Mouse (Mus musculus) adrenal gland, adult 18-20 months (tissue): ENCODE measurements at regions not wholly inside any gene's neighbourhood (a gene's known extent, or its start where the extent isn't known, plus 50 kb on each side); places are given as distances from the start of the nearest gene placed in this dataset.

Experiments
- DNase-seq, 2 experiments: peaks; one replicate each; pipeline ENCODE4 v3.0.0; 2021 to 2022; ENCODE audit warnings: low spot score in 2 of 2

DNA sequence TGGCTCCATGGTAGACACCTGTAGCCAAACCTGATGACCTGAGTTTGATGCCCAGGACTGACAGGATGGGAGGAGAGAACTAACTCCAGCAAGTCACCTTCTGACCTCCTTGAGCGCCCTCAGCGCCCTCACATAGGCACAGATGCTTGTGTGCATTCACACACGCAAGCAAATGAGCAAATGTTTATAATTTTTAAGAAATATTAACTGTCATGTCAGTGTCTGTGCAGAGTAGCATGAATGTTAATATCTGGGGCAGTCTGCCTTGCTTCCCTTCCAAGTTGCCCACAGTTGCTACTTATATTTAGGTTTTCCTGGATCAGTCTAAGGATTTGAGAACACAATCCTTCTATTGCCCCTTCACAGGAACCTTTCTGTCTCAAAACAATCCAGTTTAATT lies 257.6 kb downstream of the Efnb2 start:
- DNase-seq: no peak

DNA sequence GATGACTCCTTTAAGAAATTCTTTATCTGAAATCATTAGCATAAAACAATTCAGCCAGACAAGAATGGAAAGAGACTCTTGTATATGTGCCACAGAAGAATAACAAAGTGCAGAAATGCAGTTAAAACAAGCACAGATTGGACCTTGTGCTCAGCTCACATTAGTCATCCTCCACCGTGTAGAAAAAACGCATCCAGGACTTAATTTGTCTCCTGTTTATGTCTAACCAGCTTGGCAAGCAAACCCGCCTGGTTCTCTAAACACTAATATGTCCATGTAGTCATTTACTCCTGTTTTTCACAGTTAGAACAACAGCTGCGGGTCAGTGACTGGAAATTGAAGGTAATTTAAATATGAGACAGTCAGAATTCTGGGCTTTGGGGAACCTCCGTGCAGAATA lies 268.7 kb downstream of the Efnb2 start:
- no peak for DNase-seq

DNA sequence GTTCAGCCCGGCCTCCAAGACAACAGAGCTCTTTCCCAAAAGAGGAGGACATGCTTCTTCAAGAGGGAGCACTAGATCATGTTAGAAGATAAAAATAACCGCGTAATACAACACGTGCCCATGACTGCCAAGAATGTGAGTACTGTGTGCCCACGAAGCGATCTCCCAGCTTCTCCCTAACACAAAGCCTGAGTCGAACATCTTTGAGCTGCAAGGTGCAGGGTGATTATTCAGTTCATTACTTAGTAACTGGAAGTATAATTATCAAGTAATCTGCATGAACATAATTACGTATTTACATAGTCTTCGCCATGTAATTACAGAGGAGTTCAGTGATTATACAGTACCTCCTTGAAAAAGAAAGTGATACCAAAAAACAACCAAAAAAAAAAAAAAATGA lies 269.7 kb downstream of the Efnb2 start:
- DNase-seq: no peak

DNA sequence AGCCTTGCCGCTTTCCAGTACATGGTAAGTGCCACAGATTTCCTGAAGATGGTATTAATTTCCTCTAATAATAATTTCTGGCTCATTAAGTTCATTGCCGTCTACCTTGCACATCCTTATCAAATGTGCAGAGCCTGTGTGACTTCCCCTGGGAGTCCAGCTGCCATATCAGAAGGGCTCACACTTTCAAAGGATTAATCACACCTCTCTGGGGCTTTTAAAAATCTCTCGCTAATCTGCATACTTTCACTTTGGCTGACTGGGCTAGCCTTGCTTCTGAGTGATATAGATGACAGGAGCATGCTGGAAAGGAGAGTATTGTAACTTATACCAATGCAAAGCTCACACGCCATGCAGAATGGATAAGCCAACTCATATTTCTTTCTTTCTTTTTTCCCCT lies 282.8 kb downstream of the Efnb2 start:
- DNase-seq: no peak

DNA sequence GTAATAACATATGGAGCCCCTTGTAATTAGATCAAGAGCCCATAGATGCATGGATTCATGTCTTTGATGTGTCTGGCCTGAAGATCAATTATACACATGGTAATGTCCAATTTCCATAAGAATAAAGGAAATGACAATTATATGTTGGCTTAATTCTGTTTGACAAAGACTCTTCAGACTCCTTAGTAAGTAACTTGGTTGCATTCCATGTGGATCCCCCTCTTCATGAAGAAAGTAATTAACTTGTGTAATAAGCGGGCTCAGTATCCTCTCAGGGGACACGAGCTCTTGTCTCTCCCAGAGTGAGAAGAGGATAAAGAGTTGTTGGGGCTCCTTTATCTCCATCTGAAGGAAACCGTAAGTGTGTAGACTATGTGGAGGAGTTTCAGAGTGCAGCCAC lies 284.3 kb downstream of the Efnb2 start:
- no peak for DNase-seq

DNA sequence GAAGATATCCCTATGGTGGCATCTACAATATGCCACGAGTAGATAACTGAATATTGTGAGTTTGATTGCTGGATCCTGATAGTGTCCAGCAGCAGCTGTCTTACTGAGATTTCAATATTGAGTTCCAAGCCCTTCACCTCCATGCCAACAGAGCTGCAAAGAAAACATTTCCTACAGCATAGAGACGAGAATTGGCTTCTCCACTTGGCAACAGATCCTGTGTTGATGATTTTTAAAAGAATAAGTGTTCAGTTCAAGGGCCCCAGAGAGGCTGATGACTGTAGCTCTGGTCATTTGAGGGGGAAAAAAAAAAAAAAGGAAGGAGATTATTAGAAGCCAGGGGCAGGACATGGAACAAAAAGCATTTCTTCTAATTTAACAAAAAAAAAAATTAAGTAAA lies 284.7 kb downstream of the Efnb2 start:
- no peak for DNase-seq

DNA sequence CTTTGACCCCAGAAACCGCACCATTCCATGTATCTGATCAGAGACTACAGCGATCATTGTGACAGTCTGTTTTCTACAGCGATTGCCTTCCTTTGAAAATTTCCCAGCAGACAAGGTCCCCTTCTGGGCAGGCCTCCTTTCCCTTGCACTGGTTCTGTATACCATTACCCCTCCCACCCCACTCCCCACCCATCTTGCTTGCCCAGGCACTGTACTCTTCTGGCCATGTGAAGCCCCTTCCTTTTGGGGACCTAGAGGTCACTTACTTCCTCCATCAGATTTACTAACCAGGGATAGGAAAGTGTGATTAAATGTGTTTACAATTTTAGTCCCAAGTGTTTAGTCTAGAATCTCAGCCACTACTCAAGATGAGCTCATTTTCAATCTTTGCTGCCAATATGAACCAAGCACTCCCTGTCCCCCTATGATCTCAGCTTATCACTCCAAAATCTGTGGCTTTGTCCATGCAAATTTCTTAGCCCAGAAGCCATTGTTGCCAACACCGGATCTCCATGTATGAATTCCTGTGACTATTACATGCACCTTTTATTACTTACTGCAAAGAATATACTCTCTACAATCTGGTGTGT lies 293.7 kb downstream of the Efnb2 start:
- no peak for DNase-seq

DNA sequence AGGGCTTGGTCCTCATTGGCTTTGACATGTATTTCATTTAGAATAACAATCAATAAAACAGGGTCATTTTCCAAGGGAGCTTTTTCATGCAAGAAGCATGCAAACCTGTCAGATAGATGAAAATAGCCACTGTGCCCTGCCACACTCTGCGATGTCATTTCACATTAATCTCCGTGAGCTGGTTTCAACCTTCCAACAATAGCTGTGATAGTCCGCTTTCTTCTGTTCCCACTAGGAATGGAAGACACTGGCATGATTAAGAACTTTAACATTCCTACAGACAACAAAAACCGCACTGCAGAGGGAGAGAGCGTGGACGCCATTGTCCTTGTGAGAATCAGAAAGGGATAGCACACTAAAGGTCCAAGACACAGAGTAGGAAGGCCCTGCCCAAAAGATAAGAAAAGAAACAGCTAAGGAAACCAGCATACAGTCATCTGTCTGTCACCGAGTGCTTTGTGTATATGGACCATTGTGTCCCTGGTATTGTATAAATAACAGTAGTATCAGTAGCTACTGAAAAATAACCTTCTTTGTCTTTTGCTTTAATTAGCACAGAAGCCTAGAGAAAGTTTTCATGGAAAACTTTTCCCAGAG lies 299.0 kb downstream of the Efnb2 start:
- DNase-seq: no peak

DNA sequence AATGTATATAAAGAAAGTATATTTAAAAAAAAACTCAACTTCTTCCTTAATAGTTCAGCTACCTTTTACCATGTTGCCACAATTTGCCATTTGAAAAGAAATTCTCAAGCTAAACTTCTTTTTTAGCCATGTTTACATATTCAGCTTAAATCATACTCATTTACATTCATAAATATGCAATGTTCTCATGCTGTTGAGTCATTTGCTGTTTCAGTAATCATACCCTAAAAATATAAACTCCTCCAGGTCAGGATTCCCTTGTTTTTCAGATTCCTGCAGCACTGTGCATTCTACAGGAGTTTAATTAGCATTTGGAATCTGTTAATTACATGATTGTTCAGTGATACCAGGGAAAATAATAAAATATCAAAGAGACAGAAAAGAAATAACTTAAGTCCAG lies 300.5 kb downstream of the Efnb2 start:
- DNase-seq: no peak

DNA sequence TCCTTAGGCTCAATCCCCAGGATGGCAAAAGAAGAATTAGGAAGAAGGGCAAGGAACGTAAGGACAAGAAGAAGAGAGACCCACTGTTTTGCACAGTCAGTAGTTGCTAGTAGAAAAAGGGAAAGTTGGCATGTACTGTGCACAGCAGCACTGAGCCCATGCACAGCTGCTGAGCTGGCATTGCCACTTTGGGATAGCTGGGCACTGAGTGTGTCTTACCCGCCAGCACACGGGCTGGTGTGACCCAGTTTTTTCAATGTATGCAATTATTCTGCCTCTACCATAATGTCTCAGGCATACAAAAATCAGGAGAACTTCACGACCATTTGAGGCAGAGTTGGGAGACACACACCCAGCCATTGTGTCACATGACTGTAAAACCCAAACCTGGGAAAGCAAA lies 306.1 kb downstream of the Efnb2 start:
- DNase-seq: no peak

DNA sequence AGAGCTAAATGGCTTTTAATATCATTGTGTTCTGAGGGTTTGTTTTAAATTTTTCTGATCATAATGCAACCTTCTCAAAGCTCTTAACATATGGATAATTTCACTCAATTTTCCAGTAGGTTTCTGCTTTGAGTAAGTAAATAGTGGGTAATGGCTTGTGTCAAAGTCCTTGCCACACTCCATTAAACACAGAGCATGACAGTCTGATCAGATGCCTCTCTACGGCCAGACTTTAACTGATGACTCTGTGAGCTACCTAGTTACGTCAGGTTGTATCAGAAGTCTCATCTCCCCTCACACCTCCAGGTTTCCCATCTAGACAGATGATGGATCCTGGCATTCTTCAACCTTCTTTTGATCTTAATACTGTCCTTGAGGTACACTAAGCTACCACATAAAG lies 316.4 kb downstream of the Efnb2 start:
- no peak for DNase-seq

DNA sequence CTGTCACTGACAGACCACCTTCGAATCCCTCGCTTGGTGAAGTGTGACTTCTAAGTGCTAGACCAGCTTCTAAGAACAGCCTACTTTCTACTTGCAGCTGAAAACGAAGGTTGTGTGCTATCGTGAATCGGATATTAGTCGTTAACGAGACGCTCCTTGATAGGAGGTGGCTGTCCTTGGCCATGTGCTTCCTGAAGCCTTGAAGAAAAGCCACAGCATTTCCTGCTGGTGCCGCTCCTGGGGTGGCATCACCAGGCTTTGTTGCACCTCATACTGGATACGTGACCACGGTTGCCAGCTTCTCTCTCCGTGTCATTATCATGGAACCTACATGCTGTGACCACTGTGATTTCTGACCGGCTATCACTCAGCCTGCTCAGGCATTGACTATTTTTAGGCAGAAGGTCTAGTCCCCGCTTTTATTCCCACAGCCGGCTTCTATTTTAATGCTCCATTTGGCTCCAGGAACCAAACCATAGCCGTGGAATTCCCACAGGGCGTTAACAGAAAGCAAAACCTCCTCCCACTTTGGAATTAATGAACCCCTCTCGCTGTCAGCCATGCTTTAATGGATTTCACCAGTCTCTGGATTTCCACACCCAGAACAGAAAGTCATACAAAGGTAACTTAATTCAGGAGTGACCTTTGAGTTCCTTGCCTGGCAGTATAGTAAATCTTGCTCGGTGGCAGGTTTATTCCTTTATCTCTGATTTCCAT lies 325.6 kb downstream of the Efnb2 start:
- no peak for DNase-seq

DNA sequence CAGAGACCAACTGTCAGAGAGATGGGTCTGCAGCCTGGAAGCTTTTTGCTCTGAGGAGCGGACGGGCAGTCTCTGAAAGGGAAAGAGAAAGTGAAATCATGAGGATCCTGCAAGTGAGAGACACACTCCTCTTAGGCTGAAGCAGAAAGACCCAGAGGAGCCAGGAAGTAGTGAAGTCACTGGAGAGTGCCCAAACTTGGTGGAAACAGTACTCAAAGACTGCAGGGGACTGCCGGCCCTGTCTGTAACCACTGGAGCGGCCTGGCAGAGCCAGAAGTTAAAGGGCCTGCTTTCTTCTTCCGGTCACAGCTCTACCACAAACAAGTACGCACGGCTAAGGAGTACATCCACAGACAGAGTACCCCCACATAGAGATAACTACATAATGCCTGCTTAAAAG lies 326.5 kb downstream of the Efnb2 start:
- DNase-seq: no peak

DNA sequence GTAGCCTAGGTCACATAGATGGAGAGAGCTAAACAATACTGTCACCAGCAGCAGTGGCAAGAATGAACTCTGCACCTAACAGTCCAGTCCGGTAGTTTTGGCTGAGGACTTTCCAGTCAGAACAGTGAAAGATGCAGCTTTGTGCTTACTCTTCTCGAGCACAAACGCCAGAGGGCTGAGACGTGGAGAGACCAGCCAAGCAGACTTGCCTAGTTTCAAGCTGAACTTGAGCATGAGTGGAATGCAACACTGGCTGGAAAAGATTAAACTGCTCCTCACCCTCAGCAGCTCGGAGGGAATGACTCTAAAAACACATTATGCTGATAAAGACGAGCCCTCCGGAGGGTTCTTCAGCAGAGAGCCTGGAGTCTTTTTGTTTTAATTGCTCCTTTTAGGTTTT lies 329.8 kb downstream of the Efnb2 start:
- no peak for DNase-seq

DNA sequence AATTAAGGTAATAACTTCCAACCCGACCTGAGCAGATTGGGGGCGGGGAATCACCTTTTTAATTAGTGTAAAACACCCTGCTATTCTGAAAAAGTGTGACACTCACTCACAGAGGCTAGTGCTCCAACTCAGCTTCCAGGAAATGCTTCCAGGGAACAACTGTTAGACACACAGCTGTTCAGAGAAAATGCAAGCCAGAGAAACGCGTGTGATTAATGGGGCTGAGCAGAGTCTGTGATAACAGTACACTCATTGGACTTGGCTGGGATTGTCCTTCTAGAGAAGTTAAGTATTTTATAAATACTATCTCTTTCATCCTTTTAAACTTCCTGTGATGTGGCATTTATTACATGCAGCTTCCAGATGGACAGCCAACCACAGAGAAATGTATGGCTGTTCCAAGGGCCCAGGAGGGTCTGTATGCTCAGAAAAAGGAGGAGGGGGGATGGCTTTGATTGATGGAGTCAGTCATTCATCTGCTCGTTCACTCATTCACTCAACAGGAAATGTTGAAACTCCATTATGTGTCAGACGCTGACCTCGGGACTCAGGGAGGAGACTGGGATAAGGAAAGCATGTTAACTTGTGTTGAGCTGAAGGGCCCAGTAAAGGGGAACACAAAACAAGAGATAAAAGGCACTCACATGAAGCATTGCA lies 332.9 kb downstream of the Efnb2 start:
- DNase-seq: peak in 1 of 2 experiments; percentile 16

DNA sequence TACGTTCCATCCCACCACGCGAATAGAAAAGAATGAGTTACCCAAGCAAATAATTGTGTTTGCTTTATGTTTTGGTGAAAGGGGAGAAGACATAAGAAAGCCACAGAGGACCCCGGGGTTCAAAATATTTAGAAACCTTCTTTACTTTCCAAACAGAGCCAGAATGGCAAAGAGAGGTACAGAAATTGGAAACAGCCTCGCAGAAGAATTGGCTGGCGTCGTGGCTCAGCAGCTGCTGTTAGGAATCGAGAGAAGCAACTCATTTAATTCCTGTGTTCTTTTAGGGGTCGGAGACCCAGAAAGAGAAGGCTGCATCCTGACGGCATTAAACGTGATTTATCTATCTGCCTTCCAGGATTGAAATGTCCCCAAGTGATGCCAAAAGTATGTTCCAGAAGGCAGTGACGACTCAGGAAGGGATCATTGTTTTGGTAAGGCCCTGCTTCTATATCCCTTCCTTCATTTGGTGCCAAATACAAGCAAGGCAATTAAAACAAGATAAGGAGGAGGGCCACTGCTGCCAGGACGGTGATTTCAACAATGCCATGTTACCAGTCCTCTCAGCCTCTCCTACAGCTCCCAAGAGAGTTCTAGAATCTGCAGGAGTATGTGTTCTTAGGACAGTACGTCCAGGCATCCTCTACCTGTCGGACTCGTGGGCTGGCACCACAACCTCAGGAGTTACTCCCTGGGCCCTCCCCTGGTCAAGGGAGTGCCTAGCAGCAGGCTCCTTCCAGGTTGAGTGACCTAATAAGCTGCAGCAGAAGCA lies 334.8 kb downstream of the Efnb2 start:
- DNase-seq: no peak

DNA sequence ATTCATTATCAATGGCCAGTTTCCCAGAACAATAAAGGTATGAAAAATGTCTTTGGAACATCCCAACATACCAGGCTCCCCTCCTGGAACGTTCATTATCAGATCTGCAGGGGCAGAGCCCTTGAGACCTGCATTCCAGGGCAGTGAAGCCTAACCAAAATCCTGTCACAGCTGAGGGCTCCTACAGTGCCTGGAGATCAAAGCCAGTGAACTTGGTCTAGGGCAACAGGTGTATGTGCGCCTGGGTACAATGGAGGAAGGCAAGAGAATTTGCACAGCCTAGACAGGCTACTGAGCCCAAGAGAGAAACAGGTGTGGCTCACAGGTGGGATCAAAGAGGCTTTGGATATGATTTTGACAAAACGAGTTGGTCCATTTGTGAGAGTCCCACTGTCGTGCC lies 335.6 kb downstream of the Efnb2 start:
- DNase-seq: no peak

DNA sequence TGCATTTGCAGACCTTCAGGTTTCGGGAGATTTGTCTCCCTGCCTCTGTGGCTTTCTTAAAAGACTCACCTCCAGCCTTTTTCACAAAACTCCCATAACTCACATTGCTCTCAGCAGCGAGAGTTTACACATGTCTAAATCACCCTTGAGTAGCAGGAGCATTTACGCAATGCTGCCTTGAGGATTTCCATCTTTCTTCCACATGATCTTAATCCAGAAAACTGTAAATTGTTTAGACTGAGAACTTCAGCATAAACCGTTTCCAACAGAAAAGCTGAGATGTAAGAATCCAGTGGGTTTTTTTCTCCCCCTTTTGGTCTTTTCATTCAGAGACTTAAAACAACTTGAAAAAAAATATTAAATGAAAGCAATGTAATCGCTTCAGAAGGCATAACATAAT lies 336.5 kb downstream of the Efnb2 start:
- no peak for DNase-seq

DNA sequence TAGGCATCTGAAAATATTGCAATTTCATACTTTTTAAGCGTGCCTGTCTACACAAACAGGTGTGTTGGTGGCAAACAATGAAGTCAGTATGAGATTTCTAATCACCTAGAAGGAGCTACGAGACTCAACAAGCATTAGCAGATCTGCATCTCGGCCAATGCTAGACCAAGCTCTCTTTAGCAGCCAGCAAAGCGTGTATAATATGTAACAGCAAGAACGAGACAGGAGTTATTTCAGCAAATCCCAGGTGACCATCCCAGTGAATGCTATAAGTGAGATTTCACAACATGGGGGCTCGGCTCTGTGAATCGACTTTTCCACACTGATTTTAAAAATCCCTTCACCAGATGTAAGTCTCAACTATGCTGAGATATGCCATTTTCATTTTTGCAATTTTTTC lies 352.8 kb downstream of the Efnb2 start:
- DNase-seq: no peak

DNA sequence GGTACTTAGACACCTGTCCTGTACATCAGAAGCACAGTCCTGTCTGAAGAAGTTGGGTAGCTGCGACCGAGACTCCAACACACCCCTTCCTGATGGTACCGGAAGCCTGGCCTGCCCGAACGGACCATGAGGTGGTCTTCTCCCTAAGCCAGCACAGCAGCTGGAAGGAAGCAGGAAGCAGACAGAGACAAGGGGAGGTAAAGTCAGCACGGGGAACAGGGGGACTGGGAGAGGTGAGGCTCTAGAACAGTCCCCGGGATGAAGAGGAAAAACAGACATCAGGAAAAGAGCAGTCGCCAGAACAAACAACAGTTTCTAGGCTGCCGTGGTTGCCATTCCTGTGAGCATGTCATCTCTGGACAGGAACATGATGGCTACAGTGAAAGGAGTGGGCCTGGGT lies 353.6 kb downstream of the Efnb2 start:
- DNase-seq: no peak

DNA sequence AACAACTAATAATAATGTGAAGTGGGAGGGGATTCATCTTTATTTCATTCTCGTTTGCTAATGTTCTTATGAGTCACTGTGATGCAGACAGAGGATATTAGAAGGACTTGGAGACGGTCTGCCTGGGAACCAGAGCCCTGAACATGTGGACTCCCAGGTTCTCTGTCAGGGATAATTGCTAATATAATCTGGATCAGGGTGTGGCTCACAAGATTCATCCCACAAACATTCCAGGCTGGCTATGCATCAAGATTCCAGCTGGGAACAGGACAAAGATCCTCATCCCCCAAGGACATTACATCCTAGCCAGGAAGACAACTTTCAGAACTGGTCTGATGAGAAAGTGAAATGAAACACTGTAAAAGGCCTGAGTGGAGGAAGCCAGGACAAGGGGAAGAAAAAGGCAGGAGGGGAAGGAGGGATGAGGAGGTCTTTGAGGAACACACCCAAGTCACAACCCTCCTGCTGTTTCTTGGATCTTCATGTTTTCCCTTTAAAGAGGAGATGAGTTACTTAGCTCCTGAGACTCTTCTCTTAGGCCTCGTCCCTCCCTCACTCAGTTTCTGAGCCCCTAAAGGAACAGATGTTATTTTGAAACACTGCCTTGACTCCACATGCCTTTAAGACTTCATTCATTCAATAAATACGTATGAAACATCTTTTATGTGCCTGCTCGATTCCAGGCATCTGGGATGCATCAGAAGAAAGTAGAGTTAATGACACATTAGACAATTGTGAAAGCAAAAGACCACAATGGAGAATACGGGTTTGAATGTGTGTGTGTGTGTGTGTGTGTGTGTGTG lies 360.9 kb downstream of the Efnb2 start:
- DNase-seq: no peak
